Mouse (Mus musculus) urinary bladder, postnatal 14 days (tissue): ENCODE results near the gene Foxp1.

ENCODE experiments used
- DNase-seq: peaks from one replicate; pipeline ENCODE4 v3.0.0; 2021; ENCODE audit warnings: low spot score

Foxp1 gene

GRCm38 (mm10) chr6:98991900-98992771, 530.4 kb downstream of the Foxp1 start:
- DNase-seq, result no peak

GRCm38 (mm10) chr6:98987533-98988169, 534.9 kb downstream of the Foxp1 start:
- no peak for DNase-seq

GRCm38 (mm10) chr6:98985452-98985851, 537.1 kb downstream of the Foxp1 start:
- DNase-seq, result no peak

GRCm38 (mm10) chr6:98984626-98985025, 537.9 kb downstream of the Foxp1 start:
- no peak for DNase-seq

GRCm38 (mm10) chr6:98984026-98984425, 538.5 kb downstream of the Foxp1 start:
- DNase-seq, result no peak

GRCm38 (mm10) chr6:98983311-98983838, 539.1 kb downstream of the Foxp1 start:
- DNase-seq, result no peak

- no peak for DNase-seq
These were observed 541.3 kb downstream of the Foxp1 start for GRCm38 (mm10) chr6:98981265-98981664.

- no peak for DNase-seq
These were observed 542.1 kb downstream of the Foxp1 start for GRCm38 (mm10) chr6:98980432-98980831.

GRCm38 (mm10) chr6:98980001-98980400, 542.5 kb downstream of the Foxp1 start:
- no peak for DNase-seq

- DNase-seq, result no peak
These were observed 544.7 kb downstream of the Foxp1 start for GRCm38 (mm10) chr6:98977806-98978205.

- no peak for DNase-seq
These were observed 546.6 kb downstream of the Foxp1 start for GRCm38 (mm10) chr6:98975918-98976317.

GRCm38 (mm10) chr6:98973433-98973832, 549.1 kb downstream of the Foxp1 start:
- DNase-seq, result no peak

- no peak for DNase-seq
These were observed 550.1 kb downstream of the Foxp1 start for GRCm38 (mm10) chr6:98972404-98972803.

- DNase-seq, result no peak
These were observed 563.2 kb downstream of the Foxp1 start for GRCm38 (mm10) chr6:98959333-98959732.

- DNase-seq, result no peak
These were observed 565.9 kb downstream of the Foxp1 start for GRCm38 (mm10) chr6:98956522-98957169.

- no peak for DNase-seq
These were observed 566.8 kb downstream of the Foxp1 start for GRCm38 (mm10) chr6:98955706-98956105.

- no peak for DNase-seq
These were observed 568.1 kb downstream of the Foxp1 start for GRCm38 (mm10) chr6:98954439-98954838.

GRCm38 (mm10) chr6:98949703-98950191, 572.8 kb downstream of the Foxp1 start:
- DNase-seq, result peak; percentile 85

- peak; percentile 58 for DNase-seq
These were observed 573.2 kb downstream of the Foxp1 start for GRCm38 (mm10) chr6:98949286-98949685.

GRCm38 (mm10) chr6:98948153-98949141, 574.1 kb downstream of the Foxp1 start:
- DNase-seq, result no peak

- no peak for DNase-seq
These were observed 574.9 kb downstream of the Foxp1 start for GRCm38 (mm10) chr6:98947486-98948152.
